Mouse (Mus musculus) liver, embryonic 14.5 days (tissue): Measurements from ENCODE around the gene Tgfb1. TPM values are rescaled to one million over a fixed set of nuclear protein-coding genes. Genes with fewer than 3 reads are reported as not detected.
A peak's percentile ranks its signal among the peaks of the same experiment; 100 is the strongest.

Experiments used
- ATAC-seq: fragments of 200-750 bp; cut with Nextera tagmentation; 2 replicates; pipeline ENCODE4 v1.8.0; 2017; ENCODE audit warnings: moderate number of reproducible peaks, mild to moderate bottlenecking, moderate library complexity; ENCODE audit not compliant: insufficient read depth
- DNase-seq, 3 experiments: peaks; one replicate each; pipeline ENCODE4 v3.0.0-alpha.2; 2012 to 2013; ENCODE audit warnings: low read depth in 3 of 3, low spot score in 3 of 3
- H3K27ac ChIP-seq: fragments of 300-500 bp; sonication (generic); 2 replicates; pipeline ENCODE4 v1.5.1; 2014; ENCODE audit warnings: moderate library complexity, mild to moderate bottlenecking, control low read depth, inconsistent platforms
- H3K27me3 ChIP-seq: fragments of 300-500 bp; sonication (generic); 2 replicates; pipeline ENCODE4 v1.6.1; 2014; ENCODE audit warnings: mild to moderate bottlenecking, low read length, moderate library complexity; ENCODE audit not compliant: control insufficient read depth, insufficient read depth
- H3K36me3 ChIP-seq: fragments of 300-500 bp; sonication (generic); replicated peaks from 2 replicates; pipeline ENCODE4 v1.6.1; 2014; ENCODE audit warnings: low read depth; ENCODE audit not compliant: control insufficient read depth, insufficient read depth
- H3K4me1 ChIP-seq, 2 experiments: fragments of 200-500 bp in 1 of 2; fragments of 300-500 bp in 1 of 2; sonication (generic) in 1 of 2; replicated peaks; 2 replicates each; pipeline ENCODE4 v1.6.1; 2012 to 2014; ENCODE audit warnings: antibody characterized with exemption in 1 of 2, inconsistent platforms in 1 of 2, low read length in 1 of 2; ENCODE audit not compliant: control insufficient read depth in 2 of 2, insufficient read depth in 2 of 2
- H3K4me2 ChIP-seq: fragments of 300-500 bp; sonication (generic); 2 replicates; pipeline ENCODE4 v1.6.1; 2014; ENCODE audit warnings: low read depth, mild to moderate bottlenecking, control low read depth, moderate library complexity
- H3K4me3 ChIP-seq, 2 experiments: fragments of 200-500 bp in 1 of 2; fragments of 300-500 bp in 1 of 2; sonication (generic) in 1 of 2; 2 replicates each; pipeline ENCODE4 v1.5.1; 2012 to 2014; ENCODE audit warnings: low read depth in 2 of 2, low read length in 2 of 2, mild to moderate bottlenecking in 2 of 2, control low read depth in 1 of 2, inconsistent platforms in 1 of 2, moderate library complexity in 1 of 2; ENCODE audit not compliant: insufficient read depth in 1 of 2
- H3K9ac ChIP-seq: fragments of 300-500 bp; sonication (generic); replicated peaks from 2 replicates; pipeline ENCODE4 v1.6.1; 2014; ENCODE audit warnings: mild to moderate bottlenecking, control low read depth, moderate library complexity
- H3K9me3 ChIP-seq: fragments of 300-500 bp; sonication (generic); 2 replicates; pipeline ENCODE4 v1.6.1; 2016; ENCODE audit warnings: low read length, mixed read lengths; ENCODE audit not compliant: control insufficient read depth
- CTCF ChIP-seq: IDR thresholded peaks from 2 replicates; pipeline ENCODE4 v1.5.1; 2016; ENCODE audit warnings: antibody characterized with exemption, low read depth, control low read depth
- EP300 ChIP-seq: IDR thresholded peaks from 2 replicates; pipeline ENCODE4 v1.6.1; 2016; ENCODE audit warnings: antibody characterized with exemption, low read depth
- WGBS: fragments of 180-500 bp; shearing (Covaris S2); extraction: QIAGEN DNeasy Blood & Tissue Kit; methylation state at CpG from one replicate; pipeline ENCODE4 v1.1.7; 2014; ENCODE audit not compliant: insufficient replicate concordance; 5-methylcytosine and 5-hydroxymethylcytosine counted together
- polyA plus RNA-seq, 2 experiments: library from polyadenylated mRNA; depleted of rRNA in 1 of 2; stranded (reverse) in 1 of 2; unstranded in 1 of 2; fragments of >200 nt; fragmentation: Nextera tagmentation in 1 of 2; extraction: Ambion mirVana in 1 of 2; gene quantifications; 2 replicates each; pipeline versions ENCODE4 v1.2.1 to v1.2.3; 2012 to 2014

The Tgfb1 gene
- polyA plus RNA-seq, 2 experiments: 3.9 to 18.5 TPM

GRCm38 (mm10) chr7:25669631-25670030 lies 17.2 kb upstream of the Tgfb1 start:
- DNase-seq (no peak), ATAC-seq (no peak)
- TF ChIP-seq EP300 (no peak), CTCF (no peak)
- H3K36me3 ChIP-seq: peaks cover 4% of the 10 kb centered on the region
- no peak overlapping the region for H3K4me3 ChIP-seq
- H3K9ac ChIP-seq: no peak overlapping the region
- no peak overlapping the region for H3K27ac ChIP-seq
- H3K4me1 ChIP-seq: no peaks in the 10 kb centered on the region
- H3K9me3 ChIP-seq: no peaks in the 10 kb centered on the region
- H3K27me3 ChIP-seq: peaks cover 11% of the 10 kb centered on the region
- H3K4me2 ChIP-seq: no peak overlapping the region
- WGBS: 90% methylated on average over 9 of the region's 9 CpGs

- no peaks in the 10 kb centered on the region for H3K9me3 ChIP-seq
- WGBS: 75% methylated on average over 4 of the region's 4 CpGs
- no peak overlapping the region for H3K4me2 ChIP-seq
- H3K4me3 ChIP-seq: no peak overlapping the region
- ATAC-seq (no peak), DNase-seq (no peak)
- no peak overlapping the region for H3K27ac ChIP-seq
- H3K36me3 ChIP-seq: peaks cover under 1% of the 10 kb centered on the region
- peaks cover 16% of the 10 kb centered on the region for H3K27me3 ChIP-seq
- no peak overlapping the region for H3K9ac ChIP-seq
- H3K4me1 ChIP-seq: no peaks in the 10 kb centered on the region
- TF ChIP-seq CTCF (no peak), EP300 (no peak)
Measured at GRCm38 (mm10) chr7:25670096-25670495, 16.7 kb upstream of the Tgfb1 start.

DNA sequence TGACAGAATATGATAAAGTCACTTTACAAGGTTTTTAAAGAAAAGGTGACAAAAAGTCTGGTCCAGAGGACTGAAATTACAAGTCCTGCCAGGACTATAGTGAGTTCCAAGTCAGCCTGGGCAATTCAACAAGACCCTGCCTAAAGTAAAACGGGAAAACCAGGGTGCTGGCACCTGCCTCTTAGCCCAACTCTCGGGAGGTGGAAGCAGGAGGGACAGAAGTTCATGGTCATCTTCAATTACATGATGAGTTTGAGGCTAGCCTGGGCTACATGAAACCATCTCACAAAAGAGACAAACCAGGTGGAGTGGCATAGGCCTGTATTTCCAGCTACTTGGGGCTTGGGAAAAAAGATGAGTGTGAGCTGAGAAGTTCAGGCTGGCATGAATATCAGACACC lies 15.1 kb upstream of the Tgfb1 start:
- 47% methylated on average over 2 of the region's 2 CpGs for WGBS

GRCm38 (mm10) chr7:25672442-25672841 lies 14.4 kb upstream of the Tgfb1 start:
- Histone ChIP-seq H3K9me3 (no peaks in the 10 kb centered on the region), H3K27ac (no peak overlapping the region), H3K4me2 (no peak overlapping the region), H3K9ac (no peak overlapping the region), H3K4me3 (no peak overlapping the region), H3K27me3 (peaks cover 21% of the 10 kb centered on the region), H3K36me3 (no peaks in the 10 kb centered on the region), H3K4me1 (no peaks in the 10 kb centered on the region)
- TF ChIP-seq EP300 (no peak), CTCF (peak; percentile 59)
- ATAC-seq: no peak
- 48% methylated on average over 4 of the region's 4 CpGs for whole genome bisulfite sequencing
- no peak for DNase-seq

More for the DNA sequence above, 15.1 kb upstream of the Tgfb1 start:
- no peak overlapping the region for H3K4me3 ChIP-seq
- no peak overlapping the region for H3K27ac ChIP-seq
- H3K9me3 ChIP-seq: no peaks in the 10 kb centered on the region
- ATAC-seq: no peak
- peaks cover 21% of the 10 kb centered on the region for H3K27me3 ChIP-seq
- no peak for DNase-seq
- no peaks in the 10 kb centered on the region for H3K4me1 ChIP-seq
- no peak overlapping the region for H3K4me2 ChIP-seq
- H3K36me3 ChIP-seq: no peaks in the 10 kb centered on the region
- no peak overlapping the region for H3K9ac ChIP-seq
- TF ChIP-seq EP300 (no peak), CTCF (no peak)

GRCm38 (mm10) chr7:25674297-25674696 lies 12.5 kb upstream of the Tgfb1 start:
- peak overlapping the region; percentile 66 for H3K4me2 ChIP-seq
- no peaks in the 10 kb centered on the region for H3K36me3 ChIP-seq
- ATAC-seq (no peak), DNase-seq (no peak)
- no peak overlapping the region for H3K9ac ChIP-seq
- H3K27ac ChIP-seq: no peak overlapping the region
- 15% methylated on average over 9 of the region's 9 CpGs for WGBS
- peaks cover 21% of the 10 kb centered on the region for H3K27me3 ChIP-seq
- no peaks in the 10 kb centered on the region for H3K9me3 ChIP-seq
- TF ChIP-seq CTCF (no peak), EP300 (no peak)
- H3K4me1 ChIP-seq: peaks cover 0 to 3% of the 10 kb centered on the region in 2 experiments; a peak in 2 of 4 replicates
- H3K4me3 ChIP-seq: no peak overlapping the region; a peak in 1 of 4 replicates
